Mouse (Mus musculus): Measurements from ENCODE around the gene Arhgdia.
"Not testable (repeated sequence)": the region's sequence is repeated elsewhere in the genome, so short reads cannot be mapped to it uniquely, and the experiment has no call there.

Arhgdia gene

GRCm38 (mm10) chr11:120579316-120580107 is 1.9 kb downstream of the Arhgdia start:
- DNase-seq (ENCODE audit: low spot score in 2 of 2): peak in 1 of 2 experiments; percentile 68

GRCm38 (mm10) chr11:120578694-120579243 is 2.7 kb downstream of the Arhgdia start:
- no peak for DNase-seq (ENCODE audit: low spot score in 2 of 2)

GRCm38 (mm10) chr11:120578024-120578693 is 3.3 kb downstream of the Arhgdia start:
- DNase-seq (ENCODE audit: low spot score in 2 of 2): no peak

- no peak for DNase-seq (ENCODE audit: low spot score in 2 of 2)
Measured at GRCm38 (mm10) chr11:120577211-120578023, 4.0 kb downstream of the Arhgdia start.

GRCm38 (mm10) chr11:120576365-120576981 is 5.0 kb downstream of the Arhgdia start:
- no peak for DNase-seq (ENCODE audit: low spot score in 2 of 2)

- DNase-seq (ENCODE audit: low spot score in 2 of 2): no peak
Measured at GRCm38 (mm10) chr11:120575940-120576339, 5.5 kb downstream of the Arhgdia start.

- no peak for DNase-seq (ENCODE audit: low spot score in 2 of 2)
Measured at GRCm38 (mm10) chr11:120575046-120575445, 6.4 kb downstream of the Arhgdia start.

- DNase-seq (ENCODE audit: low spot score in 2 of 2): no peak
Measured at GRCm38 (mm10) chr11:120574278-120574600, 7.2 kb downstream of the Arhgdia start.

GRCm38 (mm10) chr11:120573585-120574277 is 7.7 kb downstream of the Arhgdia start:
- DNase-seq (ENCODE audit: low spot score in 2 of 2): no peak

- peak; percentile 100 for DNase-seq (ENCODE audit: low spot score in 2 of 2)
Measured at GRCm38 (mm10) chr11:120572752-120573584, 8.5 kb downstream of the Arhgdia start, which contains the start of gene P4hb. Gene P4hb, minus strand, starts transcription at chr11:120573253.

GRCm38 (mm10) chr11:120572417-120572751 is 9.0 kb downstream of the Arhgdia start:
- no peak for DNase-seq (ENCODE audit: low spot score in 2 of 2)

GRCm38 (mm10) chr11:120571754-120572416 is 9.5 kb downstream of the Arhgdia start:
- DNase-seq (ENCODE audit: low spot score in 2 of 2): no peak

- no peak for DNase-seq (ENCODE audit: low spot score in 2 of 2)
Measured at GRCm38 (mm10) chr11:120571122-120571521, 10.3 kb downstream of the Arhgdia start.

GRCm38 (mm10) chr11:120568324-120568723 is 13.1 kb downstream of the Arhgdia start:
- no peak for DNase-seq (ENCODE audit: low spot score in 2 of 2)

GRCm38 (mm10) chr11:120565114-120565513 is 16.3 kb downstream of the Arhgdia start:
- no peak for DNase-seq (ENCODE audit: low spot score in 2 of 2)

- DNase-seq (ENCODE audit: low spot score in 2 of 2): no peak
Measured at GRCm38 (mm10) chr11:120562949-120563348, 18.5 kb downstream of the Arhgdia start.

GRCm38 (mm10) chr11:120560952-120561728 is 20.3 kb downstream of the Arhgdia start:
- no peak for DNase-seq (ENCODE audit: low spot score in 2 of 2)

GRCm38 (mm10) chr11:120558843-120559242 is 22.6 kb downstream of the Arhgdia start:
- not testable (repeated sequence) for DNase-seq (ENCODE audit: low spot score in 2 of 2)

GRCm38 (mm10) chr11:120555260-120555659 is 26.2 kb downstream of the Arhgdia start:
- no peak for DNase-seq (ENCODE audit: low spot score in 2 of 2)

Measured in frontal cortex, postnatal 10 days (tissue).